Mouse (Mus musculus): ENCODE measurements around the gene Ermard.
"Not testable (repeated sequence)": the region's sequence is repeated elsewhere in the genome, so short reads cannot be mapped to it uniquely, and the experiment has no call there.

The Ermard gene

GRCm38 (mm10) chr17:15041175-15041729, at the start of gene Ermard, which contains the start of the genes Tcte3 and Gm3448:
Gene Ermard, plus strand, starts transcription at chr17:15041208.
Gene Tcte3, minus strand, starts transcription at chr17:15041488.
Gene Gm3448, minus strand, starts transcription at chr17:15041537.
- DNase-seq (ENCODE audit: low spot score), result not testable (repeated sequence)

- DNase-seq (ENCODE audit: low spot score), result not testable (repeated sequence)
Observed at GRCm38 (mm10) chr17:14992522-14993138, 48.4 kb upstream of the Ermard start.

GRCm38 (mm10) chr17:14993139-14993832, 47.7 kb upstream of the Ermard start:
- not testable (repeated sequence) for DNase-seq (ENCODE audit: low spot score)

DNA sequence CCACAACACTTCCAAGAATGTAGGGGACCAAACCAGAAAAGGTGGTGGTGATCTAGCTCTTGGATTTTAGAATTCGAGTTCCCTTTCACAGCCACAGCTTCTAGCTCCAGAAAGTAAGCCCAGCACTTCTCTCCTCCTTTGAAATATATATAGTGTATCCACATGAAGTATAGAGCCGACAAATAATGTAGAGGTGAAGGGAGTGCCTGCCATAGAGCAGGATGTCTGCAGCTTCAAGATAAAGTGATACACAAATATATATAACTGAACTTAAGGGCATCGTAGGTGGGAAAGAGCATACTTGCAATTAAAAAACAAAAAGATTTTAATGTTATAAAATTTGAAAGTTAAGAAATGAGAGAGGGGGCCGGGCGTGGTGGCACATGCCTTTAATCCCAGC, 46.9 kb upstream of the Ermard start:
- not testable (repeated sequence) for DNase-seq (ENCODE audit: low spot score)

GRCm38 (mm10) chr17:15000047-15000446, 41.0 kb upstream of the Ermard start:
- DNase-seq (ENCODE audit: low spot score), result not testable (repeated sequence)

- DNase-seq (ENCODE audit: low spot score), result not testable (repeated sequence)
Observed at GRCm38 (mm10) chr17:15009088-15009487, 31.9 kb upstream of the Ermard start.

GRCm38 (mm10) chr17:15009706-15010413, 31.1 kb upstream of the Ermard start, which contains the start of gene Gm3435:
Gene Gm3435, plus strand, starts transcription at chr17:15010176.
- not testable (repeated sequence) for DNase-seq (ENCODE audit: low spot score)

DNA sequence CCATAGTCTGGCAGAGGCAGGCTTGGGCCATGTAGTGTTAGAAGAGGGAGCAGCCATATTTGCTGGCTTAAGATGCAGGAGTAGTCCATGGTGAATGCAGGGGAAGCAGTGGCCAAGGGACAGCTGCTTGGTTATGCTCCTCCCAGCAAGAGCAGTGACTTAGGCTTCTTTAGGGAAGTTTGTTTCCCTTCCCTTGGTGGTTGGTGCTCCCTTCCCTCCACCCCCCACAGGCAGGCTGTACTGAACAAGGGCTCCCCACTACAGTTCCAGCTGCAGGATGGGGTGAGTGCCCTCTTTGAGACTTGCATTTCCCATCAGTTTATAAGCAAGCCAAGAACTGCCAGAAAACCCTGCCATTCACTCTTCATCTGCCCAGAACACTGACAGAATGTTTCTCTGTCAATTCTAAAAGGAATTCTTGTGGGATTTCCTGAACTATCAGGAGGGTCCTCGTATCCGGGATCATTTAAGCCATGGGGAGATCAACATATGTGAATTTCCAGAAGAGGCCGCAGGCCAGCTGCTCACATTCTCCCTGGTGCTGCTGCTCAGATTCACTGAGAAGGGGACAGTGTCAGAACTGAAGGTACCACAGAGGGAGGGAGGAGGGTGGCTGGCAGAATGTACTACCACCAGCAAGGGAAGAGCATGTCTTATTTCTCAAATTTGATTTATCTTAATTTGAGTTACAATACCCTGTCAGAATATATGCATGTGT, 19.3 kb upstream of the Ermard start:
- not testable (repeated sequence) for DNase-seq (ENCODE audit: low spot score)

GRCm38 (mm10) chr17:15023878-15024492, 17.0 kb upstream of the Ermard start:
- not testable (repeated sequence) for DNase-seq (ENCODE audit: low spot score)

- DNase-seq (ENCODE audit: low spot score), result not testable (repeated sequence)
Observed at GRCm38 (mm10) chr17:15024502-15025193, 16.4 kb upstream of the Ermard start.

DNA sequence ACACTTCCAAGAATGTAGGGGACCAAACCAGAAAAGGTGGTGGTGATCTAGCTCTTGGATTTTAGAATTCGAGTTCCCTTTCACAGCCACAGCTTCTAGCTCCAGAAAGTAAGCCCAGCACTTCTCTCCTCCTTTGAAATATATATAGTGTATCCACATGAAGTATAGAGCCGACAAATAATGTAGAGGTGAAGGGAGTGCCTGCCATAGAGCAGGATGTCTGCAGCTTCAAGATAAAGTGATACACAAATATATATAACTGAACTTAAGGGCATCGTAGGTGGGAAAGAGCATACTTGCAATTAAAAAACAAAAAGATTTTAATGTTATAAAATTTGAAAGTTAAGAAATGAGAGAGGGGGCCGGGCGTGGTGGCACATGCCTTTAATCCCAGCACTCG, 15.5 kb upstream of the Ermard start:
- not testable (repeated sequence) for DNase-seq (ENCODE audit: low spot score)

GRCm38 (mm10) chr17:15031414-15031813, 9.6 kb upstream of the Ermard start:
- DNase-seq (ENCODE audit: low spot score), result not testable (repeated sequence)

DNA sequence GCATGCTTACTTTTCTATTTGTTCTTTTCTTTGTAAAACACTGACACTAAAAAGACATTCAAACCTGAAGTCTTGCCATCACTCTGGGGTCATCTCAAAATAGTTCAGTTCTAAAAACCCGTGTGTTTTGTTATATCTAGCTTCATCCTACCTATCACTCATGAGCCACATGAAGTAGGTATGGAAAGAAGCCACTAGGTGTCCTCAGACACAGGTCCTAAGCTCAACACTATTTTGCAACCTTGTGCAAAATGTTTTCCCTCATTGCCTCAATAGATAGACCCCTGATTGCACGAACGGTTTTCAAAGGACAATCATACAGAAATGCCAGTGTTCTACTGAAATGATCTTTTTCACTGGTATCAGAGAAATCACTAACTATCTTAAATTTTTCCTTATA, 553 bp upstream of the Ermard start:
- DNase-seq (ENCODE audit: low spot score), result not testable (repeated sequence)

DNA sequence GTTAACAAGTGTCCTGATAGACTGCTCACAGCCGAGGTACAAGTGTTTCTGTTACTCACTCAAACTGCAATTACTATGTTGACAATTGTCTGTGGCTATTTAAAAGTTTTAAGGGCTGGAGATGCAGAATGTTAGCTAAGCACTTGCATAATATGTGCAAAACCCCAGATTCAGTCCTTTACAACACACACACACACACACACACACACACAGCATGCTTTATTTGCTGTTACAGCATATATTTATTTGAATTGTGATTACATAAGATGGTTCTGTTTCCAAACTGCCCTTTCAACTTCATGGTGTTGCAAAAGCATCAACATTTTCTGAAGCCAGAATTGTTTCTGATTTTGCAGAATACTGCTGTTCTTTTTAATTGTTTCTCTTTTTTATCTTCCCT, 9.3 kb downstream of the Ermard start:
- not testable (repeated sequence) for DNase-seq (ENCODE audit: low spot score)

DNA sequence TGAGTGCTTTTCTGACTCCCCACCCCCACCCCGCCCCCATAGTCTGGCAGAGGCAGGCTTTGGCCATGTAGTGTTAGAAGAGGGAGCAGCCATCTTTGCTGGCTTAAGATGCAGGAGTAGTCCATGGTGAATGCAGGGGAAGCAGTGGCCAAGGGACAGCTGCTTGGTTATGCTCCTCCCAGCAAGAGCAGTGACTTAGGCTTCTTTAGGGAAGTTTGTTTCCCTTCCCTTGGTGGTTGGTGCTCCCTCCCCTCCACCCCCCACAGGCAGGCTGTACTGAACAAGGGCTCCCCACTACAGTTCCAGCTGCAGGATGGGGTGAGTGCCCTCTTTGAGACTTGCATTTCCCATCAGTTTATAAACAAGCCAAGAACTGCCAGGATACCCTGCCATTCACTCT, 11.8 kb downstream of the Ermard start:
- DNase-seq (ENCODE audit: low spot score), result not testable (repeated sequence)

DNA sequence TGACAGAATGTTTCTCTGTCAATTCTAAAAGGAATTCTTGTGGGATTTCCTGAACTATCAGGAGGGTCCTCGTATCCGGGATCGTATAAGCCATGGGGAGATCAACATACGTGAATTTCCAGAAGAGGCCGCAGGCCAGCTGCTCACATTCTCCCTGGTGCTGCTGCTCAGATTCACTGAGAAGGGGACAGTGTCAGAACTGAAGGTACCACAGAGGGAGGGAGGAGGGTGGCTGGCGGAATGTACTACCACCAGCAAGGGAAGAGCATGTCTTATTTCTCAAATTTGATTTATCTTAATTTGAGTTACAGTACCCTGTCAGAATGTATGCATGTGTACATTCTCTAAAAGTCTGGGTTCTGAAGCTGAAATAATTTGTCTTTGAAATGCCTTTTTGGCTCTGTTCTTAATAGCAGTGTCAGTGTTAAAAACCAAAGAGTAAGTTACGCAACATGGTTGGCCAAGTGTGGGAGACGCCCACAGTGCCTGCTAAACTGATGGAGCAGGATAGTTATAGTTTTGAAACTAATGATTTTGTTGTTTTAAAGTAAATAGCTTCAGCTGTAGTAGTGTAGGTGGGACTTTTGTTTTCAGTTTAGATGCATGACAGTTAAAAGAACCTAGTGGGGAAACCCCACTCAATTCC, 12.3 kb downstream of the Ermard start:
- DNase-seq (ENCODE audit: low spot score), result not testable (repeated sequence)

DNA sequence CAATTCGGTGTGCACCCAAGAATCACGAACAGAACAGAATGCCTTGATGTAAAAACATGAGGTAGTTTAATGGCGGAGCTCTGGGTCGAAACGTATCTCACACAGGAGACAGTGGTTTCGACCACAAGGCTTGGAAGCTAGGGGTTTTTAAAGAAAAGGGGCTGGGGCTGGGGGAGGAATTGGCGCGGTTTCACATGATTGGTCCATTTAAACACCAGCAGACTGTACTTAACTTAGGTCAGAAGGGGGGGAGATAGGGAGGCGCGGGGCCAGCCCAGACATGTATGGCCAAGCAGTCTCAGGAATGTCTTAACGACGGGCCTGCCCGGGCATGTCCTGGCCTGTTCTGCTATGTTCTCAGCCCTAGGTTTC, 12.8 kb downstream of the Ermard start:
- DNase-seq (ENCODE audit: low spot score), result not testable (repeated sequence)

DNA sequence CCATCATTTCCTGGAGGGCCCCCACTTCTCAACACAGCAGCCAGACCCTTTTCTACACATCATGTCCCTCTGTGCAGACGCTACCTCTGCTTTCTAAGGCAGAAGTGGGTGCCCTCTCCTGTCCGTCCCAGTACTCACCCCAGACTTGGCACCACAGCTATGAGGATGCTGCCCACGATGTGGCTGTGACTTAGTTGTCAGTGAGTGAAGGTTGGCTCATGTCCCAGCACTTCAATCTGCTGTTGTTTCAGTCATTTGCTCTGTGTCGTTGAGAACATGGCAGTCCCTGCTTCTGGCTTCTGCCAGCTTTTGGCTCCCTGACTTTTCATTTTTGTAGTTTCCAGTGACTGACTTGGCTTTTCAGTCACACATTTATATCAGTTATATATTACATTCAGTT, 14.9 kb downstream of the Ermard start:
- DNase-seq (ENCODE audit: low spot score), result no peak

DNA sequence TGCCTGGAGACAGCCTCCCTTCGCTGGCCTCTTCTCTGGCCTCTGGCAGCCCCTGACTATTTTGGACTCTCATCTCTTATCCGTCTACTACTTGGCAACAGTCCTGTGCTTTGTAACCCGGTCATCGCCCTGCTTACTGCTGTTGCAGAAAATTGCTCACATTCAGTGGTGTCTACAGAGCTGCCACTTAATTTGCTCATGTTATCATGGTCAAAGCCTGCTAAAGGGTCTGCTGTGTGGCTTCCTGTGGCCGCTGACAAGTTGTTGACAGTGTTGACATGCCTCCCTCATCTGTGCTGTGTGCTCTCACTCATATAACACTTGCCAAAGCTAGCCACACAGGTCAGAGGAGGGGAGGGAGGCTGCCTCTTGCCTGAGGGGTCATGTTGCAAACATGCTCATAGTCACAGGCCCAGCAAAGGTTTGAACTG, 17.2 kb downstream of the Ermard start:
- DNase-seq (ENCODE audit: low spot score), result no peak

DNA sequence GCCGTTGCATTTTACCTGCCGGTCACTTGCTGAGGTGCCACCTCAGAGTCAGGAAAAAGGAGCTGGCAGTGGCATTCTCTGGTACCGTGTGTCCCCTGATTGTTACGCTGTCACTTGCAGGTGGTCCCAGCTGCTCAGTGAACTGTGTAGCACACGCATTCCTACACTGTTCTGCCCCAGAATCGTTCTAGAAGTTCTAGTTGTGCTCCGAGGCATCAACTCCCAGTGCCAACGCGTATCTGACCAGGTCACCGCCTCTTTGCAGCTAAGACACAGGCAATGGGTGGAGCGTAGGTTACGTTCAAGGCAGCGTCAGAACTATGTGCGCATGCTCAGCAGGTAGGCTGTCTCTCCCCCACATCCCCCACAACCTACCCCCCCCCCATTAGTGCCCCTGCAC, 18.6 kb downstream of the Ermard start:
- DNase-seq (ENCODE audit: low spot score), result no peak
